Mouse (Mus musculus): Measurements from ENCODE around the gene Nos3.

DNA sequence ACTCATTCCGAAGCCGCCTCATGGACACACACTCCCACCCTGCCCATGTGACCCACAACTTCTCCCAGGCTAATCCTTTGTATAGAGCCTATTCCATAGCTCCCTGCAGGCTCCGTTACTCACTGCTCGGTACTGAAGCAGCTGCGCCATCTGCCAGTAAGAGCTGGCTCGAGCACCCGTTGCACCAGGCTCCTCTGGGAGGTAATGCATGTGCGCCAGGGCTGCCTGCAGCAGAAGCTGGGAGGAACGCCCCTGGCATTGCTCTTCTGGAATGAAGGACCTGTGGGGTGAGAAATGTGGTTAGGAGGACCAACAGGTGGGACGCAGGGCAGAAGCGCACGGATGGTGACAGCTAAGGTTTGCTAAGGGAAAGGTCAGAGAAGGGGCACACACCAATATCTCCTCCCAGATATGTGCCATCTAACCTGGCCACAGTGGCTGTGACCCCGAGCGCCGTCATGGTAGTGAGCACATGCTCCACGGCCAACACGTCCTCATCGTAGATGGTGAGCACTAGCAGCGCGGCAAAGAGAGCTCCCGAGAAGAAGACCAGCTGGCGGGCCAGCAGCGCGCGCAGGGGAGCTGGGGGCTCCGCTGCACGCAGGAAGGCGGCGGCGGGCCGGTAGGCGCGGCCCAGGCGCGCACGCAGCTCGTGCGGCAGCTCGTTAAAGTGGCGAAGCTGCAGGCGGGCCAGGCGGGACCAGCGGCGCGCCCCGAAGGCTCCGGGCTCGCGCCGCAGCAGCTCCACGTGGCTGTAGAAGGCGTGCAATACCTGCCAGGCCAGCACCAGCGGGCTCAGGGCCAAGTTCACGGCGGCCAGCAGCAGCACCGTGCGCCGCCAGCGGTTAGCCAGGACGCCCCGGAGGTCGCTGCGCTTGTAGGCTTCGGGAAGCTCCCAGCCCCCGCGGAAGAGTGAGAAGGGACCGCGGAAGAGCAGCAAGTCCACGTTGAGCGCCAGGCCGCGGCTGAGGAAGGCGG, 22.9 kb downstream of the Nos3 start:
- no peak for TF ChIP-seq TAL1 (IDR thresholded peaks at IDR 0.05; ENCODE audit: low read length)
- TF ChIP-seq GATA1 (IDR thresholded peaks at IDR 0.05; ENCODE audit: low read length), result no peak

Measured in erythroblast, embryonic 14.5 days (primary cell).